Mouse (Mus musculus): Measurements from ENCODE around the gene Klf1.

GRCm38 (mm10) chr8:84937620-84938485 lies 36.1 kb downstream of the Klf1 start:
- TF ChIP-seq POLR2A (IDR thresholded peaks at IDR 0.05; ENCODE audit: extremely low read depth, insufficient read depth, low read length): no peak
- no peak for TF ChIP-seq CTCF (IDR thresholded peaks at IDR 0.05; ENCODE audit: extremely low read depth, insufficient read depth, low read length)

All from cortical plate, adult 2 months (tissue).